Mouse (Mus musculus): ENCODE data around the gene Pank3.
"Not testable (repeated sequence)": the region's sequence is repeated elsewhere in the genome, so short reads cannot be mapped to it uniquely, and the experiment has no call there.

DNA sequence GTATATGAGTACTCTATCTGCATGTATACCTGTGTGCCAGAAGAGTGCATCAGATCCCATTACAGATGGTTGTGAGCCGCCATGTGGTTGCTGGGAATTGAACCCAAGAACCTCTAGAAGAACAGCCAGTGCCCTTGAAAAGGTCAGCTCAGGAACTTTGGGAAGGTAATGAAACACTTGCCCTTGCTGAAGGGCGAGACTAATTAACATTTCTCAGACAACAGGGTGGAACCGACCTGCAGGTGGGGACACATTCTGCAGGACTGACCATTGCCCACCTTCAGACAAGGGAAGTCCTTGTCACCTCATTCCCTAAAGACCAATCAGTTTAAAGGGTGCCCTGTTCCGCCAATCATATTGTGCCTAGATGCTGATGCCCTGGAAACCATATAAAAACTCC lies 71.5 kb downstream of the Pank3 start:
- TF ChIP-seq USF1 (IDR thresholded peaks at IDR 0.05; ENCODE audit: low read depth, low read length); MAX (IDR thresholded peaks at IDR 0.05; ENCODE audit: low read length); TCF12 (IDR thresholded peaks at IDR 0.05; ENCODE audit: low read depth, low read length); POLR2A (IDR thresholded peaks at IDR 0.05; ENCODE audit: low read depth, low read length); TBP (conservative IDR thresholded peaks at IDR 0.05; ENCODE audit: low read depth, low read length); ZNF384 (IDR thresholded peaks at IDR 0.05; ENCODE audit: low read depth, low read length); MXI1 (IDR thresholded peaks at IDR 0.05; ENCODE audit: low read depth, low read length): not testable (repeated sequence)
